Mouse (Mus musculus) forebrain, embryonic 16.5 days (tissue): ENCODE results near the gene Apba1. TPM values are rescaled to one million over a fixed set of nuclear protein-coding genes. Genes with fewer than 3 reads are reported as not detected.

Experiments used
- ATAC-seq: fragments of 200-750 bp; cut with Nextera tagmentation; 2 replicates; pipeline ENCODE4 v1.8.0; 2017; ENCODE audit warnings: mild to moderate bottlenecking, moderate library complexity
- H3K27ac ChIP-seq: fragments of 300-500 bp; sonication (generic); 2 replicates; pipeline ENCODE4 v1.5.1; 2014; ENCODE audit warnings: low read length, control low read depth
- H3K27me3 ChIP-seq: fragments of 300-500 bp; sonication (generic); replicated peaks from 2 replicates; pipeline ENCODE4 v1.6.1; 2014; ENCODE audit warnings: low read length; ENCODE audit not compliant: control insufficient read depth, insufficient read depth
- H3K36me3 ChIP-seq: fragments of 300-500 bp; sonication (generic); 2 replicates; pipeline ENCODE4 v1.6.1; 2014; ENCODE audit not compliant: control insufficient read depth, insufficient read depth
- H3K4me1 ChIP-seq: fragments of 300-500 bp; sonication (generic); replicated peaks from 2 replicates; pipeline ENCODE4 v1.6.1; 2014; ENCODE audit warnings: low read length; ENCODE audit not compliant: control insufficient read depth, insufficient read depth
- H3K4me2 ChIP-seq: fragments of 300-500 bp; sonication (generic); 2 replicates; pipeline ENCODE4 v1.6.1; 2014; ENCODE audit warnings: mild to moderate bottlenecking, low read length, control low read depth
- H3K4me3 ChIP-seq: fragments of 300-500 bp; sonication (generic); replicated peaks from 2 replicates; pipeline ENCODE4 v1.5.1; 2014; ENCODE audit warnings: mild to moderate bottlenecking, low read length, control low read depth
- H3K9ac ChIP-seq: fragments of 300-500 bp; sonication (generic); replicated peaks from 2 replicates; pipeline ENCODE4 v1.6.1; 2014; ENCODE audit warnings: low read depth, low read length, control low read depth
- H3K9me3 ChIP-seq: fragments of 300-500 bp; sonication (generic); 2 replicates; pipeline ENCODE4 v1.6.1; 2016; ENCODE audit warnings: low read length; ENCODE audit not compliant: control insufficient read depth
- WGBS: fragments of 180-500 bp; shearing (Covaris S2); extraction: QIAGEN DNeasy Blood & Tissue Kit; methylation state at CpG from one replicate; pipeline ENCODE4 v1.1.7; 2014; 5-methylcytosine and 5-hydroxymethylcytosine counted together
- polyA plus RNA-seq: library from polyadenylated mRNA; unstranded; fragments of >200 nt; fragmentation: Nextera tagmentation; extraction: Ambion mirVana; gene quantifications from 2 replicates; pipeline ENCODE4 v1.2.1, GENCODE M21; 2015

Gene Apba1
- polyA plus RNA-seq, 1 experiment from 2014 or later = 6.6 TPM

DNA sequence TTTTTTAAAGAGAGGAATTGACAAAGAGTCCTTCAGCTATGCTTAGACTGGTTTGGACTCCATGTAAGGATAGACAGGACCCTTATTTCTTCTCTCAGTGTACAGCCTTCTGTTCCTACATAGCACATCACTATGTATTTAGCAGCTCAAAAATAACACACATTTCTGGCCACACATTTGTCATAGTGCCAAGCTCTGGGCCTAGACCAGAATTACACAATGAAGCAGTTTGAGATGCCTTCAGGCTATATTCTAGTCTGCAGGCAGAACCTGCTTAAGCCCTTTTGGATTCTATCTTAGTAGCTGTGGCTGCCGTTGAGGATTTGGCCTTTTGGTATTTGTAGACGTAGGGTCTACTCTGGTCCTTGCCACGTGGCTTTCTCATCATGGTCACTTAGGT, 35.8 kb downstream of the Apba1 start:
- Histone ChIP-seq H3K4me1 (peaks cover 5% of the 10 kb centered on the region; the same call in 1 of the 2 replicates), H3K9me3 (no peaks in the 10 kb centered on the region), H3K9ac (no peak overlapping the region), H3K36me3 (no peaks in the 10 kb centered on the region), H3K27ac (no peak overlapping the region), H3K4me2 (no peak overlapping the region), H3K4me3 (no peak overlapping the region), H3K27me3 (no peaks in the 10 kb centered on the region)
- WGBS = 87% methylated on average over 3 of the region's 3 CpGs
- no peak; the same call in 1 of the 2 replicates for ATAC-seq

DNA sequence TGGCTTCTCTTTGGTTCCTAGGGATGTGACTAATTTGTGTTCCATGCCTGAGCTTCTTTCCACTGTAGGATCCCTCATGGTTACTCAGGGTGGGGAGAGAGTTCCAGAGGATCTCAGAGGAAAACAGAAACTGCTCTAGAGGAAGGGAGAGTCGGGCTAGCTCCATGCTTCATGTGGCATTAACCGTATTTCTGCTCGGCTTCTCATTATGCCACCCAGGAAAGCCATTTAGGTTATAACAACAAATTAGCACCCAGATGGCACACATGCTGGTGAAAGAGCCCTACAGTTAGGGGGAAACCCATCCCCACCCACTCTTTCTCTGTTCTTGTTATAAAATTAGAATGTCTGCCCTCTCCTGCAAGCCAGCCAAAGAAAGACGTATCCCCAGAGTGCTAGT, 36.5 kb downstream of the Apba1 start:
- Histone ChIP-seq H3K27ac (no peak overlapping the region), H3K4me2 (no peak overlapping the region), H3K36me3 (no peaks in the 10 kb centered on the region), H3K27me3 (no peaks in the 10 kb centered on the region), H3K4me3 (no peak overlapping the region), H3K9ac (no peak overlapping the region), H3K9me3 (no peaks in the 10 kb centered on the region), H3K4me1 (peaks cover 5% of the 10 kb centered on the region; the same call in 1 of the 2 replicates)
- 24% methylated on average over 4 of the region's 4 CpGs for WGBS
- peak; percentile 67 for ATAC-seq

DNA sequence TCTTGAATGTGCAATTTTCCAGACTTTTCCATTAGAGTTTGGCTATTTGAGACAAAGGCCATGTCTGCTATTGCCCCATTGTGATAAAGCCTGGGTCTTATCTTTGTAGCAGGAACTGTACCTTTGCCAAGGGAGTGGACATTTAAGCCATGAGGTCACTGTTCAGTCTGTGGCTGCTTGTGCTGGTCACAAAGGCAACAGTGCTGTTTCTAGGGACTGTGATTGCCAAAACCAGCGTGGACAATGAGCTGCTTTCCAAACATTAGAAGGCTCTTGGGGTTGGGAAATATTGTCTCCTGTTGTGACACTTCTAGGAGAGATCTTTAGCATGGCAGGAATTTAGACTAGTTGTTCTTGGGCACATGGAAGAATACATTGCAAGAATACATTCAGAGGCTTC, 42.5 kb downstream of the Apba1 start:
- Histone ChIP-seq H3K27me3 (no peaks in the 10 kb centered on the region), H3K4me3 (no peak overlapping the region), H3K36me3 (no peaks in the 10 kb centered on the region), H3K27ac (no peak overlapping the region), H3K9ac (no peak overlapping the region), H3K9me3 (no peaks in the 10 kb centered on the region), H3K4me2 (no peak overlapping the region), H3K4me1 (no peaks in the 10 kb centered on the region; the same call in none of the 2 replicates)
- WGBS = 42% methylated on average over 1 of the region's 1 CpGs
- no peak for ATAC-seq

DNA sequence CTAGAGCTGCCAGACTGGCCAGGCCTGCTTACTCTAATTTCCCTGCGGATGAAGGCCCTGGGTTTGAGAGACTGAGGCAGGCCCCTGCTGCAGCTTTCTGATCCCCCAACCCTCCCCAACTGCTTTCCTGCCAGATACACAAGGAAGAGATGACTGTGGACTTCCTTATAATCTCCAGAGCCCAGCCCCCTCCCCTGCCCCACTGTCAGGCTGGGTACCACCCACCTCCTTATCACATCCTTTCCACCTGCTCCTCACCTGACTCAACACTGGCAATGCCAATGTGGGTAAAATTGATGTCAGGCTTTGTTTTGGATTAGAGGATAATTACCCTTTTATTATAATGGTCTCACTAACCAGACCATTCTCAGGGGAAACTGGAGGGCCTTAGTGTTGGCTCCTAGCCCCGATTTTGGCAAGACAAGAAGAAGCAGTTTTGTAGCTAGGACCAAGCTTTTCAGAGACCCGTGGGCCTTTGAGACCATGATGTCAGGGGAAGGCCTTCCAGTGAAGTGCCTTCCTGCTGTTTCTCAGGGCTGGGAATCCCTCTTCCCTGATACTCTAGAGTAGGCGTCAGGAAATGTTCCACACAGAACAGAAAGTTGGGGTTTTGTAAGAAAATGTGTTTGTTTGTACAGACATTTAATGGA, 44.7 kb downstream of the Apba1 start:
- WGBS = 45% methylated on average over 4 of the region's 4 CpGs
- ATAC-seq = no peak
- no peak overlapping the region for H3K27ac ChIP-seq
- no peak overlapping the region for H3K4me3 ChIP-seq
- H3K9ac ChIP-seq = no peak overlapping the region
- no peaks in the 10 kb centered on the region for H3K9me3 ChIP-seq
- H3K36me3 ChIP-seq = no peaks in the 10 kb centered on the region
- H3K27me3 ChIP-seq = no peaks in the 10 kb centered on the region
- no peak overlapping the region for H3K4me2 ChIP-seq
- H3K4me1 ChIP-seq = peaks cover 4% of the 10 kb centered on the region

DNA sequence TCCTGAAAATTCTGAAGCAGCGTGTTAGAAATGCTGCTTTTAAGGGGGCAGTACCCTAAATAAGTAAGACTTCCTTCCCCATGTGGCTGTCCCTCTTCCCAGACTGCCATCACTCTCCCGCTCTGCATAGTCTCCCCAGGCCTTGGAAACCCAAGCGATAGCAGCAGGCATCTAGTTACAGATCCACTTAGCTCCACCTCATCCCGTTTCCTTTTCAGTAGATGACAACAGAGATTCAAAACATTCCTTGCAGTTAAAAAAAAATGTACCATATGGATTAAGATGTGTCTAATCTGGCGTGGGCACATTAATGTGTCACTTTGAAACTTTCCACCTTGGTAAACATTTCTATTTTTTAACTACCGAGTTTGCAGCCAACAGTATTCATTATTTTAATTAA, 48.1 kb downstream of the Apba1 start:
- H3K9ac ChIP-seq = no peak overlapping the region
- ATAC-seq = peak; percentile 44; the same call in 1 of the 2 replicates
- H3K9me3 ChIP-seq = no peaks in the 10 kb centered on the region
- no peak overlapping the region for H3K4me2 ChIP-seq
- 36% methylated on average over 6 of the region's 6 CpGs for WGBS
- no peak overlapping the region for H3K27ac ChIP-seq
- H3K4me1 ChIP-seq = peaks cover 4% of the 10 kb centered on the region
- no peaks in the 10 kb centered on the region for H3K27me3 ChIP-seq
- H3K36me3 ChIP-seq = no peaks in the 10 kb centered on the region
- H3K4me3 ChIP-seq = no peak overlapping the region

DNA sequence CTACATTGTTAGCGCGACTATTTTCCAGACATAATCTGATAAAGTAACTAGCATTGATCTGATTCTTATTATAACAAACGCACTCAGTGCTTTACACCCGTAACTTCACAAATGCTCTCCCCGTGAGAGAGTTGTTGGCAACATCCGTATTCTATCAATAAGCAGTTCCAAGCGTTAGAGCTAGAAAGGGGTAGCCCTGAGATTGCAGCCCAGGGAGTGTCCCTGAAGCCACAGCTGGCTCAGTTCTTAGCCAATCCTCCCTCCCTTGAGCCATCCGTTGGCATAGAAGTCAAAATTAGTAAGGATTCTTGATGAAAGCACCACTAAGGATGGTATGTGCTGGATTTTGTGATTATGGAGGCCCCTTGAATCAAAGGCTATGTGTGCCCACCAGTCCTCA, 48.7 kb downstream of the Apba1 start:
- H3K9me3 ChIP-seq = no peaks in the 10 kb centered on the region
- H3K4me3 ChIP-seq = no peak overlapping the region
- no peak overlapping the region for H3K9ac ChIP-seq
- H3K4me2 ChIP-seq = no peak overlapping the region
- no peak for ATAC-seq
- H3K27ac ChIP-seq = no peak overlapping the region
- H3K4me1 ChIP-seq = peaks cover 4% of the 10 kb centered on the region
- H3K36me3 ChIP-seq = no peaks in the 10 kb centered on the region
- H3K27me3 ChIP-seq = no peaks in the 10 kb centered on the region
- 63% methylated on average over 8 of the region's 8 CpGs for WGBS

DNA sequence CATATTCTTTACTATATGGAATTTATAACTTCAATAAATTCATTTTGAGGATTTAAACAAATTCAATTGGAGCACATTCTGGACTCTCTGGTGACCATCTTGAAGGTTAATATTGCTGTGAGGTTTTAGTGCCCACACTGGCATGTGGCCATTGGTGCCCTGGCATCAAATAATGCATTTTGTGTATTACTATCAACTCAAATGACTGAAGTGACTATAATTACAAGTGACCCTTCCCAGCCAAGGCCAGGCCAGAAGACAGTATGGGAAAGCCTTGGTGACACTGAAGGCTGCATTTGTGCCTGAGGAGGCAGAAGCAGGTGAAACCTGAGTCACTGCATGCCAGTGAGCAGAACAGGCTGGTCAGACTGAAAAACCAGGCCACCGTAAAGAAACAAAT, 50.5 kb downstream of the Apba1 start:
- Histone ChIP-seq H3K4me2 (no peak overlapping the region), H3K27me3 (no peaks in the 10 kb centered on the region), H3K9me3 (no peaks in the 10 kb centered on the region), H3K27ac (no peak overlapping the region), H3K4me3 (no peak overlapping the region), H3K4me1 (peaks cover 4% of the 10 kb centered on the region), H3K36me3 (no peaks in the 10 kb centered on the region), H3K9ac (no peak overlapping the region)
- no peak for ATAC-seq
- 94% methylated on average over 1 of the region's 1 CpGs for WGBS

DNA sequence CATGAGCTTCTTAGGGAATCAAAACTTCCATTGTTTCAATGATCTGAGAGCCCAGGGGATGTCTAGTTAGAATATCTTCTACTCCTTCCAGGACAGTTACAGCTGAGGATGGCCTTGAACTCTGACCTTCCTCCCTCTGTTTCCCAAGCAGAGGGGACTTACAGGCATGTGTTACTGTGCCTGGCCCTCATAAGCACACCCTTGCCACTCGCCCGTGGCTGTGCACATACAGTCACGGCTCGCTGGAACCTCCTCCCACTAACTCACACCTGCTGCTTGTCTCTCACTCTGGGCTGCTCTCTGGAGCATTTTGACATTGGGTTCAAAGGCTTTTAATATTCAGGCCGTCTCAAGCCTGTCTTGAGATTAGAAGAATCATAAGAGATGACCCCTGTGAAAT, 51.8 kb downstream of the Apba1 start:
- Histone ChIP-seq H3K27me3 (no peaks in the 10 kb centered on the region), H3K9me3 (no peaks in the 10 kb centered on the region), H3K9ac (no peak overlapping the region), H3K27ac (no peak overlapping the region), H3K4me2 (no peak overlapping the region), H3K4me1 (peaks cover 4% of the 10 kb centered on the region), H3K36me3 (no peaks in the 10 kb centered on the region), H3K4me3 (no peak overlapping the region)
- no peak for ATAC-seq
- WGBS = 79% methylated on average over 5 of the region's 5 CpGs

DNA sequence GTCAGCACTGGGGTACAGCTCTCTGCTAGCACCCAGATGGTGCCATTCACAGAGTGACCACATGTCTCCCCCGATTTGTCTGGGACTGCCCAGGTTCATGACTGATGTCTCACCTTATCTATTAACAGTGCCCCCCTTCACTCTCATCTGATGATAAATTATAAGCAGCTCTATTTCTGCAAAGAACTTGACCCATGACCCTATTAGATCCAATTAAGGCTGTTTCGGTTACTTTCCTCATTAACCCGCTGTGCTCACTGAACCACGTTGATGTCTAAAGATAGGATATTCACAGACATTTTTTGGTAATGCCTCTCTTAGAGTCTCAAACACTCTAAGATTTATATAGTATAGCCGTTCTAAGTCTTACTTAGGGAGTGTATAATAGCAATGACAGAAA, 52.3 kb downstream of the Apba1 start:
- Histone ChIP-seq H3K4me2 (no peak overlapping the region), H3K4me1 (peaks cover 4% of the 10 kb centered on the region), H3K27me3 (no peaks in the 10 kb centered on the region), H3K9ac (no peak overlapping the region), H3K27ac (no peak overlapping the region), H3K36me3 (no peaks in the 10 kb centered on the region), H3K4me3 (no peak overlapping the region), H3K9me3 (no peaks in the 10 kb centered on the region)
- 58% methylated on average over 5 of the region's 5 CpGs for WGBS
- no peak for ATAC-seq

DNA sequence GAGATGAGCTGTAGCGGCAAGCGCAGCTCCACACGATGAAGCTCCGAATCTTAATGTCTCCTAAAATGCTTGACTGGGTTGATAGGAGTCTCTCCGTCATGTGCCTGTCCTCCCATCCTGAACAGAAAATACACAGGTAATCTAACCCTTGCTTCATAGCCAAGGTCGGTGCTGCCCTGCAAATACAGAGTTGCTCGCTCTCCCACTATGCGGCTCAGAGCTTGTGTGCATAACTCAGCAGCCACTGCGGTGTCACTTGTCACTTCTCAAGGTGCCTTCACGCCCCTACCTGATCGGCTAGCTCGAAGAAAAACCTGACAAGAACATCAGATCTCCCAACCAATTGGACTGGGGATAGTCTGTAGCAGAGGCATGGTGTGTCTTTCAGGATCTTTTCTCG, 58.1 kb downstream of the Apba1 start:
- Histone ChIP-seq H3K4me1 (no peaks in the 10 kb centered on the region), H3K9me3 (no peaks in the 10 kb centered on the region), H3K9ac (no peak overlapping the region), H3K27me3 (no peaks in the 10 kb centered on the region), H3K27ac (no peak overlapping the region), H3K4me2 (no peak overlapping the region), H3K4me3 (no peak overlapping the region), H3K36me3 (no peaks in the 10 kb centered on the region)
- ATAC-seq = no peak
- 83% methylated on average over 13 of the region's 13 CpGs for WGBS
